Mouse (Mus musculus) adrenal gland, postnatal 14 days (tissue): ENCODE measurements at regions not wholly inside any gene's neighbourhood (a gene's known extent, or its start where the extent isn't known, plus 50 kb on each side); places are given as distances from the start of the nearest gene placed in this dataset.

Experiments used
- DNase-seq: peaks from one replicate; pipeline ENCODE4 v3.0.0; 2021; ENCODE audit warnings: mixed read lengths

GRCm38 (mm10) chr9:30021981-30022380 is 59.0 kb upstream of the Ntm start:
- DNase-seq, result no peak

- no peak for DNase-seq
These were observed 62.3 kb upstream of the Ntm start for GRCm38 (mm10) chr9:30025275-30025674.

GRCm38 (mm10) chr9:30026939-30027338 is 64.0 kb upstream of the Ntm start:
- DNase-seq, result no peak

DNA sequence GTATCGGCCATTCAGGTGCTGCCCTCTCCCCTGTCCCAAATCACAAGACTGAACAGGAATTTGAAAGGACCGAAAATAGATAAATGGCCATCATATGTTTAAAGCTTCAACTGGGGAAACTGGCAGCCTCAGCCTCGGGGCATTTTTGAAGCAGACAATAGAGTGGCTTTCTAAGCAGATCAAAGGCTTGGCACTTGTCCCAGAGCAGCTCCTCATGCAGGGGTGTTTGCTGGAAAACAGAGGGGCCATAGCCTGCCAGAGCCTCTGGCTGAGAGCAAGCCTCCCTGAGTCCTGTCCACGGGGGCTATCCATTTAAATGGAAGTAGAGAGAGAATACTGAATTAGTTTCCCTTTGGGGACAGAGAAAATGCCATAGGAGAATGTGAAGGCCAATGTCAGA is 77.5 kb upstream of the Ntm start:
- DNase-seq, result no peak

DNA sequence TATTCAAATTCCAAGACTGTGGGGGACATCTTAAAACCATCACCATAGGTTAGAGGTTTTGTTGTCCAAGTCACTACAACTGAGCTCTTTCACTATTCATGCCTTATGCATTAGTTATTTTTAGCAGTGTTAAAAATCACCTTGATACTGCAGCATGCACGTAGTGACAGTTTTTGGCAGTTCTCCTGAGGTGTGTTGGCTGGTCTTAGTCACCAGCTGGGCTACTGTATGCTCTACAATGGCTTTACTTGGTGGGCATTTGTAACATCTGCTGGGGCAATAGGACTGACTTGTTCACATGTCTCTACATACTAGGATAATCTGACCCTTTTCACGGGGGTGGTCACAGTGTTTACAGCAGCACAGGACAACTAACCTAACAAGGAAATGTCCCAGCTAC is 101.6 kb upstream of the Ntm start:
- no peak for DNase-seq

- no peak for DNase-seq
These were observed 105.0 kb upstream of the Ntm start for GRCm38 (mm10) chr9:30067980-30068379.

- no peak for DNase-seq
These were observed 112.3 kb upstream of the Ntm start for GRCm38 (mm10) chr9:30075233-30075632.

- no peak for DNase-seq
These were observed 113.1 kb upstream of the Ntm start for GRCm38 (mm10) chr9:30076006-30076405.

DNA sequence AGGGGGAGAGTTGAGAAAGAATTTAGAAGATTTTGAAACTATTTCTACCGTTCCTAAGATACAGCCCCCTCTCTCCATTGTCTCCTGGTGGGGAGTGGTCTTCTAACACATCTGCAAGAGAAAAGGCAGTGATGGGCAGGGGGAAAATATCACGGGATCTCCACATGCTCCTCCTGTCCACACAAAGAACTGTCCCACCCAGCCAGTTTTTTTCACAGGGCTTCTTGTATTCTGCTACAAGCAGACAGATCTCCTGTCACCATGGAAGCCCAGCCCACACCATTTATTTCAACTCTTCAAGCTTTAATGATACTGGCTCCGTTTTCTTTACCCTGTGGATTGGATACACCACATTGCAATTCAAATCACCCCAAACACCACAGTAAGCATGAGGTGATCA is 113.5 kb upstream of the Ntm start:
- DNase-seq, result no peak

GRCm38 (mm10) chr9:30101942-30102341 is 139.0 kb upstream of the Ntm start:
- DNase-seq, result no peak

DNA sequence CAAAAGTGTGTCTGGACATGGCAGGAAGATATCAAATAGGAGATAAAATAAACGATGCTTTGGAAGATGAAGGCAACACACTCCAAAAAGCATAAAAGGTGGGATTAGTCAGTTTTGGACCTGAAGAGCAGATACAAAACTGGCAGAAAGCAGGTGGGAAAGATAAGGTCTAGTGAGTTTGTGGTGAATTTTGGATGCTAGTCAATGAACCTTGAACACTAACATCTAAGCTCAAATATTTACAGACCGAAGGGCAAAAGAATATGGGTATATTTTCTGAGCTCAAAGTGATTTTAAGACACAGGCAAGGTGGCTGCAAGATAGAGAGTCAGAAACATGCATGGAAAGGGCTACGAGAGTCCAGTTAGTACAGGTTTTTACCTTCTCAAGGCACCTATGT is 159.4 kb upstream of the Ntm start:
- DNase-seq, result no peak

DNA sequence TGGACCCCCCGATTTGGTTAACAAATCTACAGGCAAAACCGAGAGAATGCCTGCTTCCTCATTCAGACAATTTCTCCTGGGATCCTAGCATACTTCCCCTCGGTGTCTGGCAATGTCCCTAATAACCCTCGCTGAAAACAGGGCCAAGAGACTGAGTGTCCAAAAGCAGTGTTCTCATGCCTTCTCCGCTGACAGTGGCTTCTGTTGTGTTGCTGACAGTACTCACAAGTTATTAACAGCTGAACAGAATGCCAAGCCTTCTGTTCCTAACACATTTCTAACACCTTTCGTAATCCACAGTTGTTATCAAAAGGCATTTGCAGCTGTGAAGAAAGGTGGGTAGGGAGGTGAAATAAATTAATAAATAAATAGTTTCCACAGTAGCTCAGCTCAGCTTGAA is 166.2 kb upstream of the Ntm start:
- no peak for DNase-seq

DNA sequence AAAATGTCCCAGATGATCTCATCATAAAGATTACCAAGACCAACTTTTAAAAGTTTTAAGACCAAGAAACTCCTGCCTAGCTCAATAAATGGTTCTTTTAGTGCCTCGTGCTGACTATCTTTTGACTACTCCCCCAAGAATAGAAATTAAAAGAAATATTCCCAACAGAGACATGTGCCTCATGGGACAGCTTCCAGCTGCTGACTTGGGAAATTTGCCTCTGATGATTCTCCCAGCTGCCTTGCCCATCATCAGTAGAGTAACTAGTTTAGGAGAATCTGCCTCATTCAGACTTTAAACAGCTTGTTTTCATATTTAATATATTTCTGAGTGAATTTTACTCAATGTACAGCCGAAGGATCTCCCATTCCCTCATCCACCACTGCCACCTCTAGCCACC is 168.7 kb upstream of the Ntm start:
- DNase-seq, result no peak

- DNase-seq, result no peak
These were observed 171.4 kb upstream of the Ntm start for GRCm38 (mm10) chr9:30134303-30134702.

GRCm38 (mm10) chr9:30137611-30138287 is 174.8 kb upstream of the Ntm start:
- peak; percentile 90 for DNase-seq

- DNase-seq, result peak; percentile 83
These were observed 177.2 kb upstream of the Ntm start for GRCm38 (mm10) chr9:30140188-30140587.

DNA sequence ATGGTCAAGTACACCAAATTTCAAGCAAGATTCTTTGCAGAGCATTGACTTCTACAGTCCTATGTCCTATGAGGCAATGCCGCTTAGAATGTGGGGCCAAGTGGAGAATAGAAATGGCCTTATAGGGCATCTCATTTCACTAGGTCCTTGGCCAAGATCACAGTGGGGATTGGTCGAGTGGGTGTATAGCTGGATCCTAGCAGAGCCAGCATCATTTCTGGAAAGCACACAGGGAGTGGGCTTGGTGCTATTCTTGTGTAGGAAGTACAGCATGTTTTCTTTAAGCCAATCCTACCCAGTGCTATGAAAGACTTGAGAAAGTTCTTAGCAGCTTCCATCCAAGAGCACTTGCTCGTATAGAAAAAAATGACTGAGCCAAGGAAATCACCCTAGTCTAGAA is 178.2 kb upstream of the Ntm start:
- DNase-seq, result no peak

DNA sequence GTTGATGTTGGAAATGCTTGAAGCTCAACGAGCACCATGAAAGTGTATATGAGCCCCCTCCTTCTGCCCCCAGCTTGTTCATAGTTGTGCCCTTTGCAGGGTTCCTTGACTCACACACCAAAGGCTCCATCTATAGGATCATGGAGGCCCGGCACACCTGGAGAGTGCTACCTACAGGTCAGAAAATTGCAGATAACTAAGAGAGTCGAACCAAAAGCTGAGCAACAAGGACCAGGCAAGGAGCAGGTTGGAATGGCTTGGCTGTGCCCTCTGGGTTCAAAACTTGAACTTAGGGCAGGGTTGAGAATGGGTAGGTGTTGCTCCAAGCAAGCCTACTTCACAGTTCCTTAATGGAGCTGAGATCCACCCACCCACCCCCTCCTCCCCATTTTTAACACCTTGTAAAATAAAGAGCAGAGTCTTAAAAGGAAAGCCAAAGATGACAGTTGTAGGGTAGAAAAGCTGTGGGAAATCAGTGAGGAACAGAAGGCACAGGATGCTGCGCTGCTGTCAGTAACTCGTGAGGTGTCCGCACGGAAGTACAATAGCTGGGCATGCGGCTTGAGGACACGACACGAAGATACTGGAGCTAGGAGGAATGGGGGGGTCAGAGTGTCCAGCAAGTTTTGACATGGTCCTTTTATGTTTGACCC is 180.0 kb upstream of the Ntm start:
- no peak for DNase-seq

- no peak for DNase-seq
These were observed 186.8 kb upstream of the Ntm start for GRCm38 (mm10) chr9:30149481-30150468.

DNA sequence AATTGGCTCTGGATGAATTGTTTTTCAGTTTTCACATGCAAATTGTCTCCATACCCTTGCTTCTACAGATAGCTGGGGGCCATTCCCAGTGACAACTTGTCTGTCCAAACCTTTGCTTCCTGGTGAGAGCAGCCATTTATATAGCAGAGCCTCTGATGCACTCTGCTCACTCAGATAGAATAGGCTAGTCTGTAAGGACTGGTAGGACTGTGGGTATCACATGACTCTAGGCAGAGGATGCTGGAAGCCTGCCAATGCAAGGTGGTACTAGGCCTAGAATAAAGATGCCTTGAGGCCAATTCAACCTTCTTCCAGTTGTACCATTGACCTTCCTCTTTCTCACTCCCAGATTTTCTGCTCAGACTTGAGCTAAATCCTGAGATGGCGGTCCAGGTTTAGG is 188.2 kb upstream of the Ntm start:
- no peak for DNase-seq

DNA sequence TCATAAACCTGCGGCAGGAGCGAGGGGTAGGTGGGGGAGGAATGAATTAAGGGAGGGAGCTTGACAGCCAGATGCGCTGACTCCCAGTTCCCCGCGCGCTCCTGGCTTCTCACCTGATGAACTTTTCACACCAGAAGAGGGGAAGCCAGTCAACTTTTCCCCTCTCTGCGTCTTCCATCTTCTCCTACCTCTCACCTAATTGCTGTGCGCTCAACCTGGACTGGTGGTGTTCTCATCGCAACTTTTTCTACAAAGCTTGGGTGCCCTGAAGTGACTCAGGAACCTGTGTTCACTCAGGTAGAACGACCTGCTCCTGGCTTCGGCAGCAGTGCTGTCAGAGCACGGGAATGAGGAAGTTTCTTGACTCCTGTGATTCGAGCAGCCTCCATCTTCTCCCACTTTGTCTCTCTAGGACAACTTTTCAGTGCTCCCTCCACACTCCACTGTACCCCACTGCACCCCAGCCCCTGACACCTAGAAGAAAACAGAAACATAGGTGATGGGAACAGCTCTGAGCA is 203.4 kb upstream of the Ntm start:
- no peak for DNase-seq

DNA sequence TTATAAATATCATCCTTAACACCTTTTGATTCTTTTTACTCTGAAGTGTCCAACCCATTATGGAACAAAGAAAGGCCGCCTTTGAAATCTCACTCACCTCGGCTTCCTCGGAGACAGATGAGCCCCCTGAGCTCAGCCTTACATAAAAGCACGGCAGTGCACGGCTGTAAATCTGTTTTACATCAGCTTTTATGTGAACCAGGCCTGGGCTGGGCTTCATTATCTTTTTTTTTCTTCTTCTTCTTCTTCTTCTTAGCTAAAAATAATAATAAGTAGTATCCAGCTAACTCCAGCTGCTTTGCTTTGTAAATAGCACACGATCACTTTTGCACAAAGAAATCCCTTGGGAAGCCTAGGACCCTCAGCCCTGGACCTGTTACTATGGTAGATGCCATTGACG is 204.3 kb upstream of the Ntm start:
- DNase-seq, result no peak

DNA sequence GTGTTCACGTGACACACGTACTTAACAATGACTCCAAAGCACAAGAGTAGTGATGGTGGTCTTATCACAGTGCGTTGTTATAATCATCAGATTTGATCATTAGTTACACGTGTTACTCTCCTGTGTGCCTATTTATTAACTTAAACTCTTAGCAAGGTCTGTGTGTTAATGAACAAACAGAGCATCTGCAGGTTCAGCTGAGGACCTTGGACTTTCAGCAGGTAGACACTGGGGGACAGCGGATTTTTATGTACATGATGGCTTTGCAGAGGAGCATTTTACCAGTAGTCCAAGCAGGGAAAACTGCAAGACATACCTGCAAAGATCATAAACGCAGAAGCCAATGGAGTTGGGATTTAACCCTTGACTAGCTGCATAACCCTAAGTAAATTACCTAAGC is 211.7 kb upstream of the Ntm start:
- no peak for DNase-seq
